In genomic region chr16:90592721-90593481, GRCm38 (mm10) we compare ENCODE assay signal across 15 mouse cellular contexts.
DNase-seq lines count a peak whose midpoint lies in the region; ATAC-seq and TF ChIP-seq lines count a peak whose summit lies in the region.
"Had no signal": no experiment of that assay in that cellular context is flagged by ENCODE, and none has a peak within 500 bp of the region (broad histone marks: within the 10 kb centered on the region; RNA-seq: fewer than 3 reads in every experiment).

No protein-coding gene starts in this region.

- no peak overlapping the region for H3K4me2 ChIP-seq in lung, postnatal 0 days (replicated peaks; ENCODE audit: low read depth, low read length)

- no peaks in the 10 kb centered on the region for H3K27me3 ChIP-seq in lung, postnatal 0 days (replicated peaks; ENCODE audit: insufficient read depth, low read length)

- no peak overlapping the region for H3K4me3 ChIP-seq in lung, postnatal 0 days (ENCODE audit: low read depth, low read length)

- no peak overlapping the region for H3K27ac ChIP-seq in lung, postnatal 0 days (ENCODE audit: low read length)

- no peak for DNase-seq in frontal cortex, postnatal 10 days (ENCODE audit: low spot score in 2 of 2)
- DNase-seq in layer of hippocampus, adult 18-20 months (ENCODE audit: low spot score in 2 of 2) = peak; percentile 33 to 55
- no peak for DNase-seq in layer of hippocampus, postnatal 10 days (ENCODE audit: low spot score in 2 of 2)
- DNase-seq in lung, postnatal 0 days (ENCODE audit: low spot score) = peak; percentile 21
- DNase-seq in lung, postnatal 25 days (ENCODE audit: low spot score) = no peak
- peak; percentile 6 for DNase-seq in mesoderm, embryonic 11.5 days (ENCODE audit: low read depth, low spot score)
- DNase-seq: adrenal gland, postnatal 10 days; cerebellum, adult 18-20 months; cerebellum, postnatal 36 days; heart, adult 18-20 months; kidney, postnatal 25 days; liver; liver, postnatal 0 days had no signal

- no peaks in the 10 kb centered on the region for H3K9me3 ChIP-seq in lung, postnatal 0 days (ENCODE audit: low read length)

- H3K36me3 ChIP-seq in lung, postnatal 0 days (ENCODE audit: insufficient read depth, low read length) = no peaks in the 10 kb centered on the region

- H3K9ac ChIP-seq in lung, postnatal 0 days (replicated peaks; ENCODE audit: low read depth) = no peak overlapping the region
- H3K9ac ChIP-seq: liver, postnatal 0 days had no signal

- TF ChIP-seq EP300 in lung, postnatal 0 days (IDR thresholded peaks at IDR 0.05) = no peak

- no peaks in the 10 kb centered on the region for H3K4me1 ChIP-seq in lung, postnatal 0 days (ENCODE audit: insufficient read depth, low read depth, low read length)

- no peak for TF ChIP-seq CTCF in lung, postnatal 0 days (IDR thresholded peaks at IDR 0.05)

- peak; percentile 35 for ATAC-seq in frontal cortex, adult (ENCODE audit: low TSS enrichment)
- ATAC-seq in lung, postnatal 0 days = no peak
- ATAC-seq: inflammation-experienced regulatory T-cells, adult 6 months; liver, postnatal 0 days had no signal

- WGBS in lung, postnatal 0 days = 60% methylated on average over 6 of the region's 6 CpGs

Comparison
In these comparisons a context has a peak if more than half of its experiments do, and no peak if none do; other contexts are left out.
1. DNase-seq: peak in layer of hippocampus, adult 18-20 months (2 of 2), lung, postnatal 0 days (single experiment) and mesoderm, embryonic 11.5 days (single experiment); none in frontal cortex, postnatal 10 days (0 of 2), layer of hippocampus, postnatal 10 days (0 of 2) and lung, postnatal 25 days (single experiment).